10 mouse cellular contexts compared by ENCODE assay signal in the genomic region with DNA sequence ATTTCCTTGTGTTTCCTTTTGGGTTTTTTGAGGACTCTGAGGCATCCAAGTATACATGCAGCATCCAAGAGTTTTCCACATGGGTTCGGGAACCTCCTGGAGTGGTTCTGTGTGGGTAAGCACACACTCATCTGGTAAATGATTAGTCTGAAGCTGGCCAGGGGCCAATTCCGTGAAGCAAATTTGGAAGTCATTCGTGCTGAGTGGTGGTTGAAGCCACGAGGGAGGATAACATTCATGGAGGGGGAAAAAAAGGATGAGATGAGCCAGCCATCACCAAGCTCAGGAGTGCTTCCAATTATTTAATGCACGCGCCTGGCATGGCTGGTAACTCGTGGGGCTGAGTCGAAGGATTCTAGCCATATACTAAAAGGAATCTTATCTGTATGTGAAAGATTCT. TPM values are rescaled to one million over a fixed set of nuclear protein-coding genes. Genes with fewer than 3 reads are reported as not detected.
DNase-seq lines count a peak whose midpoint lies in the region; ATAC-seq and TF ChIP-seq lines count a peak whose summit lies in the region.
"Had no signal": no experiment of that assay in that cellular context is flagged by ENCODE, and none has a peak within 500 bp of the region (broad histone marks: within the 10 kb centered on the region; RNA-seq: fewer than 3 reads in every experiment).

No protein-coding gene starts in this region.

- peaks cover 29% of the 10 kb centered on the region for H3K4me1 ChIP-seq in forebrain, embryonic 15.5 days
- peaks cover 5% of the 10 kb centered on the region; the same call in 1 of the 2 replicates for H3K4me1 ChIP-seq in forebrain, embryonic 10.5 days
- peaks cover 19% of the 10 kb centered on the region for H3K4me1 ChIP-seq in kidney, embryonic 14.5 days (ENCODE audit: control insufficient read depth, insufficient read depth, low read length)
- peaks cover 26% of the 10 kb centered on the region for H3K4me1 ChIP-seq in heart, adult 2 months (ENCODE audit: control insufficient read depth, insufficient read depth, low read length)

- no peak for TF ChIP-seq POLR2A in heart, adult 2 months (IDR thresholded peaks at IDR 0.05; ENCODE audit: insufficient read depth, low read depth, low read length)

- peak; percentile 71 for ATAC-seq in forebrain, embryonic 15.5 days (replicated peaks)
- peak; percentile 37; the same call in 1 of the 2 replicates for ATAC-seq in kidney, embryonic 14.5 days (ENCODE audit: low FRiP score, low TSS enrichment)
- ATAC-seq: inflammation-experienced regulatory T-cells, adult 6 months had no signal

- no peak for DNase-seq in forebrain, embryonic 10.5 days (ENCODE audit: extremely low spot score, low spot score)
- peak; percentile 87 for DNase-seq in NIH3T3 (ENCODE audit: low read depth)
- peak; percentile 45 to 65 for DNase-seq in left cerebral cortex, postnatal 25 days (ENCODE audit: low spot score in 2 of 2)
- DNase-seq in MN1 (ENCODE audit: low spot score) = no peak
- no peak for DNase-seq in heart, adult 2 months
- no peak for DNase-seq in adrenal gland, adult 2 months

- no peak for TF ChIP-seq CTCF in heart, adult 2 months (IDR thresholded peaks at IDR 0.05)

- intact Hi-C loops in left cerebral cortex, postnatal 25 days (cut with DNase I) = no loop called here
- intact Hi-C loops in heart, adult 2 months (cut with DNase I) = no loop called here

- H3K79me2 ChIP-seq in heart, adult 2 months (replicated peaks; ENCODE audit: control insufficient read depth, insufficient read depth, low read length) = peaks cover 10% of the 10 kb centered on the region

- H3K27ac ChIP-seq in forebrain, embryonic 15.5 days (replicated peaks) = no peak overlapping the region
- H3K27ac ChIP-seq in forebrain, embryonic 10.5 days = no peak overlapping the region
- H3K27ac ChIP-seq in kidney, embryonic 14.5 days (ENCODE audit: low read depth, low read length) = no peak overlapping the region
- no peak overlapping the region for H3K27ac ChIP-seq in heart, adult 2 months
- H3K27ac ChIP-seq: embryonic facial prominence, embryonic 12.5 days had no signal

- H3K4me3 ChIP-seq in forebrain, embryonic 15.5 days = no peak overlapping the region
- H3K4me3 ChIP-seq in forebrain, embryonic 10.5 days = no peak overlapping the region
- H3K4me3 ChIP-seq in kidney, embryonic 14.5 days (ENCODE audit: low read length) = no peak overlapping the region
- no peak overlapping the region for H3K4me3 ChIP-seq in heart, adult 2 months
- H3K4me3 ChIP-seq: embryonic facial prominence, embryonic 12.5 days had no signal

- no peak overlapping the region for H3K4me2 ChIP-seq in forebrain, embryonic 15.5 days (replicated peaks)
- no peak overlapping the region for H3K4me2 ChIP-seq in kidney, embryonic 14.5 days (replicated peaks; ENCODE audit: low read depth, low read length)
- H3K4me2 ChIP-seq: embryonic facial prominence, embryonic 12.5 days had no signal

- no peak for TF ChIP-seq EP300 in heart, adult 2 months (IDR thresholded peaks at IDR 0.05; ENCODE audit: insufficient read depth, low read depth, low read length)

- 61% methylated on average over 8 of the region's 8 CpGs for WGBS in forebrain, embryonic 15.5 days
- 90% methylated on average over 8 of the region's 8 CpGs for WGBS in forebrain, embryonic 10.5 days
- WGBS in kidney, embryonic 14.5 days = 62% methylated on average over 8 of the region's 8 CpGs
- 36% methylated on average over 8 of the region's 8 CpGs for WGBS in heart, adult 2 months

- no peaks in the 10 kb centered on the region for H3K27me3 ChIP-seq in forebrain, embryonic 15.5 days
- H3K27me3 ChIP-seq in forebrain, embryonic 10.5 days (ENCODE audit: poor library complexity, severe bottlenecking) = no peaks in the 10 kb centered on the region
- H3K27me3 ChIP-seq in kidney, embryonic 14.5 days (ENCODE audit: control insufficient read depth, insufficient read depth, low read length) = no peaks in the 10 kb centered on the region
- H3K27me3 ChIP-seq in heart, adult 2 months (ENCODE audit: control insufficient read depth, insufficient read depth, low read length) = no peaks in the 10 kb centered on the region
- H3K27me3 ChIP-seq: embryonic facial prominence, embryonic 12.5 days had no signal

- H3K36me3 ChIP-seq in forebrain, embryonic 15.5 days = no peaks in the 10 kb centered on the region
- no peaks in the 10 kb centered on the region for H3K36me3 ChIP-seq in forebrain, embryonic 10.5 days (replicated peaks)
- H3K36me3 ChIP-seq in kidney, embryonic 14.5 days (ENCODE audit: control insufficient read depth, insufficient read depth, low read length) = no peaks in the 10 kb centered on the region
- peaks cover 10% of the 10 kb centered on the region for H3K36me3 ChIP-seq in heart, adult 2 months (ENCODE audit: control insufficient read depth, insufficient read depth, low read length)
- H3K36me3 ChIP-seq: embryonic facial prominence, embryonic 12.5 days had no signal

- H3K9ac ChIP-seq in forebrain, embryonic 15.5 days (replicated peaks) = no peak overlapping the region
- H3K9ac ChIP-seq in kidney, embryonic 14.5 days (ENCODE audit: low read depth, low read length) = no peak overlapping the region
- H3K9ac ChIP-seq in heart, adult 2 months (ENCODE audit: low read depth, low read length) = no peak overlapping the region
- H3K9ac ChIP-seq: embryonic facial prominence, embryonic 12.5 days had no signal

- no peaks in the 10 kb centered on the region for H3K9me3 ChIP-seq in forebrain, embryonic 15.5 days
- no peaks in the 10 kb centered on the region for H3K9me3 ChIP-seq in forebrain, embryonic 10.5 days
- no peaks in the 10 kb centered on the region for H3K9me3 ChIP-seq in kidney, embryonic 14.5 days (ENCODE audit: control insufficient read depth, low read length)
- H3K9me3 ChIP-seq: embryonic facial prominence, embryonic 12.5 days had no signal

RNA-seq across cellular contexts. Expression of a gene that starts 56.1 kb away (rescaled TPM):
- polyA plus RNA-seq in forebrain, embryonic 15.5 days (2015; fragmentation: Nextera tagmentation; extraction: Ambion mirVana) = 7.6 and 8.1 TPM in 2 replicates
- polyA plus RNA-seq in forebrain, embryonic 10.5 days (2016; fragmentation: Nextera tagmentation; extraction: Ambion mirVana) = 5.6 and 7.4 TPM in 2 replicates
- polyA plus RNA-seq in kidney, embryonic 14.5 days (2014; fragmentation: Nextera tagmentation; extraction: Ambion mirVana) = 15.2 and 33.5 TPM in 2 replicates
- total RNA-seq in left cerebral cortex, postnatal 25 days (2021) = 10 to 100 TPM; 43.4 to 48.2 TPM
- total RNA-seq in heart, adult 2 months (2021) = 10 to 100 TPM; 56.2 to 62.9 TPM
- polyA plus RNA-seq in heart, adult 2 months (2012; rRNA removed) = 16.8 and 18.1 TPM in 2 replicates
- 10 to 100 TPM; 31.3 to 52.2 TPM for total RNA-seq in adrenal gland, adult 2 months (2021)
- 18.5 and 28.6 TPM in 2 replicates for polyA plus RNA-seq in adrenal gland, adult 2 months (2012; rRNA removed)

Comparison
In these comparisons a context has a peak if more than half of its experiments do, and no peak if none do; other contexts are left out.
1. DNase-seq: peak in NIH3T3 (single experiment) and left cerebral cortex, postnatal 25 days (2 of 2); none in forebrain, embryonic 10.5 days (single experiment), MN1 (single experiment), heart, adult 2 months (0 of 2) and adrenal gland, adult 2 months (single experiment).